Mouse (Mus musculus) adrenal gland, postnatal 4 days (tissue): Measurements from ENCODE around the gene Catsper1. TPM values are rescaled to one million over a fixed set of nuclear protein-coding genes. Genes with fewer than 3 reads are reported as not detected.

Source experiments
- DNase-seq, 2 experiments: peaks; one replicate each; pipeline ENCODE4 v3.0.0; 2021 to 2022; ENCODE audit warnings: low spot score in 2 of 2, mixed read lengths in 2 of 2
- long read RNA-seq, 2 experiments: library from polyadenylated mRNA; stranded (forward); transcript quantifications; one replicate each; pipeline ENCODE4 v2.0.0; 2021
- total RNA-seq, 2 experiments: library from RNA; stranded (reverse); gene quantifications; 2 replicates each; pipeline ENCODE4 v1.2.3; 2021

The Catsper1 gene
- not detected for total RNA-seq
- long read RNA-seq, experiment 1: 0 reads
- long read RNA-seq, experiment 2: 0 reads

GRCm38 (mm10) chr19:5335441-5335840, at the start of gene Catsper1:
Gene Catsper1 (plus strand): TSS chr19:5335741.
- DNase-seq: no peak

- DNase-seq: peak; percentile 86 to 96
Observed at GRCm38 (mm10) chr19:5294972-5295735, 40.4 kb upstream of the Catsper1 start, which contains the start of gene Sf3b2. Gene Sf3b2 (minus strand): TSS chr19:5295455.

- DNase-seq: no peak
Observed at GRCm38 (mm10) chr19:5295736-5296075, 39.8 kb upstream of the Catsper1 start.

- DNase-seq: no peak
Observed at GRCm38 (mm10) chr19:5296630-5297029, 38.9 kb upstream of the Catsper1 start.

GRCm38 (mm10) chr19:5297903-5298800, 37.4 kb upstream of the Catsper1 start, which contains the start of gene Gal3st3:
Gene Gal3st3 (plus strand): TSS chr19:5298331.
- no peak for DNase-seq

GRCm38 (mm10) chr19:5300588-5300987, 35.0 kb upstream of the Catsper1 start:
- no peak for DNase-seq

GRCm38 (mm10) chr19:5302455-5302854, 33.1 kb upstream of the Catsper1 start:
- DNase-seq: no peak

- no peak for DNase-seq
Observed at GRCm38 (mm10) chr19:5306279-5306678, 29.3 kb upstream of the Catsper1 start.

- DNase-seq: no peak
Observed at GRCm38 (mm10) chr19:5306968-5307734, 28.4 kb upstream of the Catsper1 start.

- no peak for DNase-seq
Observed at GRCm38 (mm10) chr19:5309025-5309424, 26.5 kb upstream of the Catsper1 start.

- DNase-seq: no peak
Observed at GRCm38 (mm10) chr19:5313189-5313588, 22.4 kb upstream of the Catsper1 start.

GRCm38 (mm10) chr19:5323801-5324200, 11.7 kb upstream of the Catsper1 start:
- DNase-seq: no peak

- no peak for DNase-seq
Observed at GRCm38 (mm10) chr19:5327970-5328369, 7.6 kb upstream of the Catsper1 start.

GRCm38 (mm10) chr19:5334741-5335140, 800 bp upstream of the Catsper1 start:
- DNase-seq: no peak

GRCm38 (mm10) chr19:5337975-5338374, 2.4 kb downstream of the Catsper1 start:
- DNase-seq: peak; percentile 48 to 53

GRCm38 (mm10) chr19:5341360-5341759, 5.8 kb downstream of the Catsper1 start:
- no peak for DNase-seq

- DNase-seq: no peak
Observed at GRCm38 (mm10) chr19:5345297-5346131, 10.0 kb downstream of the Catsper1 start.

- DNase-seq: no peak
Observed at GRCm38 (mm10) chr19:5348064-5348463, 12.5 kb downstream of the Catsper1 start.

- DNase-seq: no peak
Observed at GRCm38 (mm10) chr19:5348526-5349501, 13.3 kb downstream of the Catsper1 start.
